10 mouse cellular contexts compared by ENCODE assay signal in genomic region chrX:7428621-7429523, GRCm38 (mm10). TPM values are rescaled to one million over a fixed set of nuclear protein-coding genes. Genes with fewer than 3 reads are reported as not detected.
DNase-seq lines count a peak whose midpoint lies in the region; ATAC-seq and TF ChIP-seq lines count a peak whose summit lies in the region.
"Had no signal": no experiment of that assay in that cellular context is flagged by ENCODE, and none has a peak within 500 bp of the region (broad histone marks: within the 10 kb centered on the region; RNA-seq: fewer than 3 reads in every experiment).

No protein-coding gene starts in this region.

- H3K4me2 ChIP-seq in forebrain, postnatal 0 days (ENCODE audit: low read depth): 0 out of 2 replicates have a peak overlapping the region, but pooled peaks have one; percentile 10
- H3K4me2 ChIP-seq in hindbrain, postnatal 0 days (ENCODE audit: low read depth, low read length): peak overlapping the region; percentile 18; the same call in 1 of the 2 replicates
- H3K4me2 ChIP-seq in lung, embryonic 14.5 days: peak overlapping the region; percentile 26

- H3K4me3 ChIP-seq in forebrain, postnatal 0 days (ENCODE audit: low read depth, low read length): no peak overlapping the region
- no peak overlapping the region for H3K4me3 ChIP-seq in hindbrain, postnatal 0 days (ENCODE audit: low read length)
- no peak overlapping the region for H3K4me3 ChIP-seq in lung, embryonic 14.5 days (ENCODE audit: low read depth, low read length)
- H3K4me3 ChIP-seq: erythroblast, embryonic 14.5 days had no signal

- ATAC-seq in forebrain, postnatal 0 days: peak; percentile 91
- ATAC-seq in hindbrain, postnatal 0 days: peak; percentile 87
- ATAC-seq in lung, embryonic 14.5 days (ENCODE audit: insufficient read depth): peak; percentile 85

- no peaks in the 10 kb centered on the region for H3K9me3 ChIP-seq in forebrain, postnatal 0 days (ENCODE audit: low read length)
- H3K9me3 ChIP-seq in hindbrain, postnatal 0 days (ENCODE audit: low read length): no peaks in the 10 kb centered on the region
- no peaks in the 10 kb centered on the region for H3K9me3 ChIP-seq in lung, embryonic 14.5 days (ENCODE audit: low read depth, low read length)

- H3K27me3 ChIP-seq in forebrain, postnatal 0 days (ENCODE audit: insufficient read depth, low read length): no peaks in the 10 kb centered on the region
- H3K27me3 ChIP-seq in hindbrain, postnatal 0 days (ENCODE audit: insufficient read depth, low read length): no peaks in the 10 kb centered on the region
- no peaks in the 10 kb centered on the region for H3K27me3 ChIP-seq in lung, embryonic 14.5 days (ENCODE audit: insufficient read depth, low read length)

- WGBS in forebrain, postnatal 0 days: 37% methylated on average over 20 of the region's 20 CpGs
- WGBS in hindbrain, postnatal 0 days: 43% methylated on average over 20 of the region's 20 CpGs
- 43% methylated on average over 20 of the region's 20 CpGs for WGBS in lung, embryonic 14.5 days

- H3K27ac ChIP-seq in forebrain, postnatal 0 days (ENCODE audit: low read depth, low read length): no peak overlapping the region
- H3K27ac ChIP-seq in hindbrain, postnatal 0 days: no peak overlapping the region
- H3K27ac ChIP-seq in lung, embryonic 14.5 days (ENCODE audit: low read depth): peak overlapping the region; percentile 61
- H3K27ac ChIP-seq: liver, embryonic 14.5 days had no signal

- peak; percentile 73 to 84 for DNase-seq in adrenal gland, adult (ENCODE audit: inconsistent age in 2 of 2, low spot score in 1 of 2)
- DNase-seq in adrenal gland, postnatal 4 days (ENCODE audit: low spot score in 2 of 2): no peak
- DNase-seq in R1 (ENCODE audit: low read depth, low spot score): peak; percentile 93
- peak; percentile 74 for DNase-seq in forebrain, postnatal 0 days
- DNase-seq in hindbrain, postnatal 0 days (ENCODE audit: low spot score): peak; percentile 56
- DNase-seq in lung, embryonic 14.5 days: peak; percentile 68
- DNase-seq in skeletal muscle tissue, adult 2 months (ENCODE audit: low read depth, low spot score): peak; percentile 17
- DNase-seq in thymus, postnatal 0 days (ENCODE audit: low spot score): no peak

- TF ChIP-seq CTCF in forebrain, postnatal 0 days (IDR thresholded peaks at IDR 0.05; ENCODE audit: low read depth): 0 out of 2 replicates have a peak, but pooled peaks have one; percentile 2
- TF ChIP-seq CTCF in hindbrain, postnatal 0 days (IDR thresholded peaks at IDR 0.05; ENCODE audit: low read depth): no peak
- TF ChIP-seq CTCF in lung, embryonic 14.5 days (IDR thresholded peaks at IDR 0.05; ENCODE audit: low read depth): no peak

- H3K4me1 ChIP-seq in forebrain, postnatal 0 days (ENCODE audit: insufficient read depth): no peaks in the 10 kb centered on the region
- no peaks in the 10 kb centered on the region for H3K4me1 ChIP-seq in hindbrain, postnatal 0 days (ENCODE audit: insufficient read depth, low read length)
- no peaks in the 10 kb centered on the region for H3K4me1 ChIP-seq in lung, embryonic 14.5 days (ENCODE audit: insufficient read depth)

- no peaks in the 10 kb centered on the region for H3K36me3 ChIP-seq in forebrain, postnatal 0 days (ENCODE audit: insufficient read depth)
- no peaks in the 10 kb centered on the region for H3K36me3 ChIP-seq in hindbrain, postnatal 0 days (ENCODE audit: insufficient read depth, low read length)
- no peaks in the 10 kb centered on the region for H3K36me3 ChIP-seq in lung, embryonic 14.5 days (ENCODE audit: insufficient read depth)

- no peak overlapping the region for H3K9ac ChIP-seq in forebrain, postnatal 0 days
- H3K9ac ChIP-seq in hindbrain, postnatal 0 days (replicated peaks; ENCODE audit: low read length): no peak overlapping the region
- H3K9ac ChIP-seq in lung, embryonic 14.5 days: no peak overlapping the region
- H3K9ac ChIP-seq: liver, embryonic 14.5 days had no signal

RNA-seq across cellular contexts. Expression of gene Usp27x, which starts 53.2 kb away (rescaled TPM):
- 10 to 100 TPM; 29.4 to 30.6 TPM for total RNA-seq in adrenal gland, postnatal 4 days (2021)
- 11.2 and 14.3 TPM in 2 replicates for total RNA-seq in forebrain, postnatal 0 days (2014; rRNA removed)
- 1.4 and 3.2 TPM in 2 replicates for polyA plus RNA-seq in forebrain, postnatal 0 days (2015; fragmentation: Nextera tagmentation; extraction: Ambion mirVana)
- 8.5 and 11.3 TPM in 2 replicates for total RNA-seq in hindbrain, postnatal 0 days (2014; rRNA removed)
- 2.0 and 2.2 TPM in 2 replicates for polyA plus RNA-seq in hindbrain, postnatal 0 days (2015; fragmentation: Nextera tagmentation; extraction: Ambion mirVana)
- 0.31 and 0.51 TPM in 2 replicates for polyA plus RNA-seq in lung, embryonic 14.5 days (2014; fragmentation: Nextera tagmentation; extraction: Ambion mirVana)
- polyA plus RNA-seq in thymus, postnatal 0 days (2015; fragmentation: Nextera tagmentation; extraction: Ambion mirVana): 0.21 and 0.31 TPM in 2 replicates
- polyA plus RNA-seq: erythroblast, embryonic 14.5 days had no signal

Comparison
In these comparisons a context has a peak if more than half of its experiments do, and no peak if none do; other contexts are left out.
1. DNase-seq: peak in adrenal gland, adult (2 of 2), R1 (single experiment), forebrain, postnatal 0 days (single experiment), hindbrain, postnatal 0 days (single experiment), lung, embryonic 14.5 days (single experiment) and skeletal muscle tissue, adult 2 months (single experiment); none in adrenal gland, postnatal 4 days (0 of 2) and thymus, postnatal 0 days (single experiment).
2. Peak in every context shown above with its lines, with median percentiles within 50 percentile points of each other: ATAC-seq and H3K4me2 ChIP-seq.